Mouse (Mus musculus) urinary bladder, postnatal 36 days (tissue): ENCODE measurements at regions not wholly inside any gene's neighbourhood (a gene's known extent, or its start where the extent isn't known, plus 50 kb on each side); places are given as distances from the start of the nearest gene placed in this dataset.

ENCODE experiments used
- DNase-seq, 2 experiments: peaks; one replicate each; pipeline ENCODE4 v3.0.0; 2022; ENCODE audit warnings: low spot score in 2 of 2, mixed read lengths in 1 of 2

- no peak for DNase-seq
Observed at GRCm38 (mm10) chr17:67569865-67570264, 62.7 kb downstream of the Lrrc30 start.

DNA sequence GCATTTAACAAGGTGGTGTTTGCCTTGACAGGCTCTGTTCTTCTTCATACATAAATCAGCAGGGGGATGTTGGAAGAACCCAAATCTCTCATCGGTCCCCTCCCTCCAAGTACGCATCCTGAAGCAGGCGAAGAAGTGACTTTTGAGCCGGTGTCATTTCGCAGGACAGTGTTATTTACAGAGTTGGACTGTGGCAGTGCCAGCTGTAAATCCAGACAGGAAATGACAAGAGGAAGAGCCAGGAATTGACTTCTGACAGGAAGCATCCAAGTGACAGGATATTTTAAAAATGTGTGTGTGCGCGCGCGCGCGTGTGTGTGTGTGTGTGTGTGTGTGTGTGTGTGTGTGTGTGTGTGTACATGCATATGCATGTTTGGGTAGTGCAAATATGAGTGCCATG, 66.3 kb downstream of the Lrrc30 start:
- no peak for DNase-seq

- DNase-seq: no peak
Observed at GRCm38 (mm10) chr17:67565746-67566145, 66.8 kb downstream of the Lrrc30 start.

DNA sequence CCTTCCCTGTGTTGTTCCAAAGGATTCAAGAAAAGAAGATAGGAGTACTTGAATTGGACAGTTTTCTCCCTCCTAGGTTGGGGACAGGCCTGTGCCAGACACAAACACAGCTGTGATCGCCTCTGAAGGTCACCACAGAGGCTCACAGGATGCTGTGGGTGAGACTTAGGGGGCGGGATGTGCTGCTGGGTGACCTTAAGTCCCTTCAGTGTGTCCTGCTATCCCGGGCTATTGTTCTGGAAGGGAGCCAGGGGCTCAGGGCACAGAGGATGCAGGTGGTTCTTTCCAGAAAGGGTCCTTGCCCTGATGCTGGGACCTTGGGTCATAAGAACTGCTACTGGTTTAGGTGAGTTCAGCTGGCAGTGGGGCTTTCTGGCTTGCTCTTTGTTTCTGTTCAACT, 67.7 kb downstream of the Lrrc30 start:
- DNase-seq: no peak

- DNase-seq: no peak
Observed at GRCm38 (mm10) chr17:67563036-67563435, 69.5 kb downstream of the Lrrc30 start.

- DNase-seq: no peak
Observed at GRCm38 (mm10) chr17:67561802-67562201, 70.7 kb downstream of the Lrrc30 start.

DNA sequence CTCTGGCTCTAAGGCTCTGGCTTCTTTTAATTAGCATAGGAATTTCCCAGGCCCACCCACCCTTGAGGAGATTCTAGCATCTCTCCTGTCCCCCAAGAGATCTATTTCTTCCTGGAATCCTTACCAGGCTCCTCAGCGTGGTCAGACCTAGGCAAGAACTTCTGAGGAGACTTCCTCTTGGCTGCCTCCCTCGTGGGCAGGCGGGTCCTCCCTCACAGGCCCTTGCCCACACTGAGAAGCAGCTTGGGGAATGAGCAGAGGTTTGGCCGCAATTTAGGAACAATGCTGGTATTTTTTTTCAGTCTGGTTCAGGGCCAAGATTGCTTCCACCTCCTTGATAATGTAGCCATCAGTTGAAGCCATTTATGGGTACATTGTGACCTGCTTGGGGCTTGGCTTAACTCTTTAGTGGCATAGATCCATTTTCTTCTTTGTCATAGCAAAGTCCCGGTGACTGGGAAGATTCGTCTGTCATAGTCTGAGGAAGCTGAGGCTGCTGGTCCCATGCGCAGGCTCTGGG, 75.1 kb downstream of the Lrrc30 start:
- DNase-seq: no peak

DNA sequence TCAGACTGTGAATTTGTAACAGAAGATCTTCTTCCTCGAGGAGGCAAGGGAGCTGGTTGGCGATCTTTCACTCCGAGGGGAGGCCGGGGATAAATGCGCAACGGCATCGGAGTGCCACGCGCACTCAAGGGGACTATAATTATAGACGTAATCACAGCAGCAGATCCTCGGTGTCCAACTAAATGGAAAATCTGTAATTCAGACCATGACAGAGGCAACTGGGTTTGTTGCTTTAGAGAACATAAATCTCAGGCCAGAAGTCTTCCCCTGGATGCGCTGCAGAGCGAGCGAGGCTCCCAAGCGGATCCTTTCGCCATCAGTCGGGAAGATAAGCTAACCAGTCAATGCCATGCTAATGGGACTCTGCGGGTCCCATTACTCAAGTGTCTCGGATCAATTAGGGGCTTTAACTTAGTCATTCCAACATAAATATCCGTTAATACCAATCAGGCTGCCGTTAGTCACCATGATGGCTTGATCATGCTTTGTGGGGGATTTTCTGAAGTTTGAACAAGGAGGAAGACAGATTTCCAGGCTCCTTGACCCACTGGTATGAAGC, 79.9 kb downstream of the Lrrc30 start:
- DNase-seq: no peak

GRCm38 (mm10) chr17:67548966-67549700, 83.4 kb downstream of the Lrrc30 start:
- DNase-seq: no peak

DNA sequence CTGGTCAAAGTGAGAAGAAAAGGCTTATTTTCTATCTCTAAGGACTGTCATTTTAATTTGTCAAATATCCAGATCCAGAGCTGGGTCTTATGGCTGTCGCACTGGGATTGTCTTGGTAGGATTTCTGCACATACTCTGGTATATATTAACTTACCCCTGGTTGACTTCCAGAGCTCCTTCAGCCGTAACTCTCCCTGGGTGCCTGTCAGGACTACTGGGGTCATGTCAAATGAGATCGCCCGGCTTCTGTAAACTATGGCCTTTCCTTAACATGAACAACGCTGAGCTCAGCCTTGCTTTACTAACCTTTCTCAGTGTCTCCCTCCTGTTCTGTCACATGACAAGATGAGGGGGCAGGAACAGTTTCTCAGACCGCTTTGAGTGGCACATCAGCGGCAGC, 88.1 kb downstream of the Lrrc30 start:
- DNase-seq: no peak

DNA sequence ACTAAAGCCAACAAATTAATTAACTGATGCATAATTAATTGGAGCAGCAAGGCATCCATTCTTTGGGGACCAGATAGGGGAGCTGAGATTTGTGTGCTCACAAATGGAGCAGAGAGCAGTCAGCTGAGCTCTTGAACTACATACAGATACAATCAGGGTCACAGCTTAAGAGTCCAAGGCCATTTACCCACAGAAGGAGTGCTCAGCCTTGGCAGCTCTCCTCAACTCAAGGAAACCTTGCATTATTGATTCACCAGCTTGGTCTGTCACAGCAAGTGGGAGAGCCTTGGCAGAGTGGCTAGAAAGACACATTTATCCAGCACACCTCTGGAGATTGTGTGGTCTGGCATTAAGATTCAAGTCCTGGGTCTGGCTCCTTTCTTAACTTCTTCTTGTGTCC, 100.2 kb downstream of the Lrrc30 start:
- DNase-seq: no peak

- no peak for DNase-seq
Observed at GRCm38 (mm10) chr17:67520848-67521411, 111.6 kb downstream of the Lrrc30 start.

DNA sequence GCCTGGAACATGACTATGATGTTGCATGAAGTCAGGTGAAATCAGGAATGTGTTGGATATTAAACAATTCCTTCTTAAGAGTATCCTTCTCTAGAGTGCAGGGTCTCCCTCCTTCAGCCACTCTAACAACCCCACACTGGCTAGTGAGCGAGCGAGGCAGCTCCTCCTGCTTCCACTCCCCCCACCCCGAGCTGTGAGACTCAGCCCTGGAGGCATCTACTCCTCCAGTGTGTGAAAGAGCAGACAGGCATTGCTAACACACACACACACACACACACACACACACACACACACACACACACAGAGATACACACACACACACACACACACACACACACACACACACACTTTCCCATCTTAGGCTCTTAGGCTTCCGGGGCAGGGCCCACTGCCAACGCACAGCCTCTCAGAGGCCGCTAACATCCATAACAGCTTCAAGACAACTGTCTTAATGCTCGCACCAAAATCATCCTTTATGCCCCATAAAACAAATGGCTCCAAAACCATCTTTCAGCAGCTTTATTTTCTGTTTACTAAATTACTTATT, 116.8 kb downstream of the Lrrc30 start:
- no peak for DNase-seq

DNA sequence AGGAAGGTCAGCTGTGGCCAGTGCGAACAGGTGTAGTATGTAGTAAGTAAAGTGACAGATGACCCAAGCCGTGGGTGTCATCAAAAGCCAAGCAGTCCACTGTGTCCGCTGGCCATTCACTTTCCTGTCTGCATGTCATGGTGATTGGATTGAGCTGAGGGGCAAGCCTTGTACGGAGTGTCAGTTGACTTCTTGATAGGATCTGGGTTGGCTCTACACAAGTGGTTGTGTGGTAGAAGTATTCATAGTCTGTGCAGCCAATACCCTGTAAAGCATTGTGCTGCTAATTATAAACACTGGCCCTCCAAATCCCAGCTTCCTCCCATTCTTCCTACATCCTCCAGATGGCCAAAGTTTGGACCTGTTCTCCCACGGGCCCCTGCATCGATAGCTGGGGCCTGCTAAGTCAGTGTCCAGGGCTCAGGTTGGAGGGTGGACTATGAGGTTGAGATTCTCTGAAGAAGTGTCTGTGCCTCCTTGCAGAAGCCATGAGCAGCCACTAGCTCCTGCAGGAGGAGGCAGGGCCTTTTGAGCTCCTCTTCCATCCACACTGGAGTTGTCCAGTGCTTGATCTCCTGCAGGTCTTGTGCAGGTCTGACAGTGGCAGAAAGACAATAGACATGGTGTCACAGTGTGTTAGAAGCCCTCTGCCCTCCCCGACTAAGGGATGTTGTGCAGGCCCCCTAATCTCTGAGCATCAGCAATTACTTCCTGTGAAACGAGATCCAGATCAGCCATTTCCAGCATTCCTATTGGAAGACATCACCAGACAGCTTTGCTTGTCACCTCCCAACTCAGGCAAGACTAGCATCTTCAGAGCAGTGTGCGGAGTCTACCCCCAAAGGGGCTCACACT, 117.9 kb downstream of the Lrrc30 start:
- DNase-seq: no peak

- DNase-seq: peak in 1 of 2 experiments; percentile 54
Observed at GRCm38 (mm10) chr17:67512699-67513450, 119.6 kb downstream of the Lrrc30 start.

- DNase-seq: no peak
Observed at GRCm38 (mm10) chr17:67512008-67512407, 120.5 kb downstream of the Lrrc30 start.

DNA sequence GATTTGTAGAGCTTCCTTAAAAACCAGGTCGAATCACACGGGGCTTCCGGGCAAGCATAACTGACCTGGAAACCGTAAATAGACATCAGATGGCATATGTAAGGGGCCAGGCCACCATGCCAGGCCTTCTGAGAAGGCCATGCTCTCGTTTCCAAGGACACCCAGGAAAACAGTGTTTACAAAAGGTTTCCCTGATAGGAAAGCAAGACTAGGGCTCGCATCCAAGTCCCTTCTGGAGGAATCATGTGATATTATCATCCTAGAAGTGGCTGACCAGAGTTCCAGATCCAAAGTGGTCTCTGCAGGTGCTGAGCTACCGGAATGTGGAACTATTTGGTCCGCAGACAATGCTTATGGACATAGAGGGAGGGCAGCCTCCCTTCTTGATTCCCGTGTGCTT, 122.6 kb downstream of the Lrrc30 start:
- DNase-seq: no peak

DNA sequence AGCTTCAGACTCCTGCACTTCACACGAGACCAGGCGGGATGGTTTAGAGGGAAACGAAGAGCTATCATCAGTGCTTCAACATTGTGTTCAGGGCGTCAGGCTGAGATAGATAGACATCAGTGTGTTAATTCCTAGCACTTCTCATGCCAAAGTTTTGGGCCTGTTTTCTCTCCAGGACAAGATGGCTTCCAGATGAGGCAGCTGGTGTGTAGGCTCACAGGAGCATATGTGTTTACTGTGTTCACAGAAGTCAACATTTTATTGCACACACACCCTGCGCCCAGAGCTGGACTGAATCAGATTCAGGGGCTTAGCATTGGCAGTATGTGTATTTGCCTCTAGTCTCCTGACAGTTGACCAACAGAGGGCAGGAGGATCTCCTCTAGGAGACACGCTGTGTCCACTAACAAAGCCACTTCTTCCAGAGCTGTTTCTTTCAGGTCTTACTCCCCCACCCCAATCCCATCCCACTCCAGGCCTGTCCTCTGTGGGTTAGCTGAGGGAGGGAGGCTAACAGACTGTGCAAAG, 123.4 kb downstream of the Lrrc30 start:
- no peak for DNase-seq

GRCm38 (mm10) chr17:67508353-67508752, 124.2 kb downstream of the Lrrc30 start:
- DNase-seq: no peak

- no peak for DNase-seq
Observed at GRCm38 (mm10) chr17:67506466-67506865, 126.1 kb downstream of the Lrrc30 start.

GRCm38 (mm10) chr17:67504502-67505033, 128.0 kb downstream of the Lrrc30 start:
- no peak for DNase-seq
